Mouse (Mus musculus) hematopoietic stem cell, adult 5-6 weeks (primary cell): Measurements from ENCODE around the gene Tmem131l. TPM values are rescaled to one million over a fixed set of nuclear protein-coding genes. Genes with fewer than 3 reads are reported as not detected.
A peak's percentile ranks its signal among the peaks of the same experiment; 100 is the strongest.

Experiments used
- ATAC-seq, 2 experiments: fragments of 125-278 bp in 1 of 2; replicated peaks in 1 of 2; 2 replicates each; pipeline ENCODE4 v1.8.0; 2016 to 2017; ENCODE audit warnings: inconsistent platforms in 2 of 2, mild to moderate bottlenecking in 2 of 2, moderate number of reproducible peaks in 2 of 2, low read depth in 1 of 2, moderate TSS enrichment in 1 of 2; ENCODE audit not compliant: low FRiP score in 2 of 2, poor library complexity in 2 of 2, severe bottlenecking in 2 of 2, insufficient read depth in 1 of 2, low TSS enrichment in 1 of 2
- total RNA-seq: library from RNA; stranded (forward); fragments of 172-1452, 232-1000 nt; gene quantifications from 2 replicates; pipeline ENCODE4 v1.2.3, GENCODE M21; 2017

The Tmem131l gene
- total RNA-seq, 1 experiment from 2014 or later: 55.8 TPM

DNA sequence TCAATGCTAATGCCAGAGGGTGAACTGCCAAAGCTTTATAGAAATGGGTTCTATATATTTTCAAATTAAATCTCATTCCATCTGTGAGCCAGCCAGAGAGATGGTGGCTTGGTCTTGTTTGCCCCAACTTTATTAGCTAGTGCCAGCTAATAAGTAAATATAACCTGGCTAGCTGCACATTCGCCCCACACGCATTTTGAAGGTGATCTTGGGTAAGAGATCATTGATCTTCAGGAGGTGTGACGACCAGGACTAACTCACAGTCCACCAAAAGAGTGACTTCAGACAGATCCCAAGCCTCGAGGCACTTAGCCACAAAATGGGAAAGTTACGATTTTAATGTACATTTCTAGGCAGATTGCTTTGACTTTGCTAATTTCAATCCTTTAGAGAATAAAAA lies 21.0 kb upstream of the Tmem131l start:
- no peak for ATAC-seq

DNA sequence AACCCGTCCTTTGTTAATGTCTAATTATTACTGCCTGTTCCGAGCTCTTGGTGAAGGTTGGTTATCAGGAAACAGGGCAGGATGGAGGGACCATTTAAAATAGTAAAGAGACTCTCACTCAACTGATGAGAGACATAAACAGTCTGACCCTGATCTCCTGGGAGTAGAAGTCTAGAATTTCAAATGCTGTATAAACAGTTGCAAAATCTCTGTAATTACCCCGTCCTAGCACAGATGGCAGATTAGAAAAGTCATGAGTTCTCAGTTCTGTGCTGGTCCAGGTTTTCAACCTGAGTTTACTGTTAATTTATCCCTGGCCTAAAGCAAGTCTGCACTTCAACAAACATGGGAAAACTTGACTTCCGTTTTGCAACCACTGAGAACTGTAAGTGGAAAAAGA lies 20.2 kb upstream of the Tmem131l start:
- ATAC-seq: no peak

DNA sequence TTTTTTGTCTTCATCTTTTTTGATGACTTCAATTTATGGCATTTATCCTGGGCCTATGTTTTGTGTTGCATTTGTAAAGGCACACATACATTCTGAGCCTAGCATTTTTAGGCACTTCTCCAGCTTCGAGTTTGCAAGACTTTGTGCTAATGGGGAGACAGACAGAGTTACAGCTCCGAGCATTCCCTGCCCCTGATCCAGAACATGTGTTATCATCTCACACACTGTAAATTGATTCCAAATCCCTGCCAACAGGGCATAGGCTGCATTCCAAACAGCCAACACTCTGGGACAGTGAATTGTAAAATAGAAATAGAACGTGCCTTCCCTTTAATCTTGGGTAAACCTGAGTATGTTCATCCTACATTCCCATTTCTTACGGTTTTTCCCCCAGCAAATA lies 19.7 kb upstream of the Tmem131l start:
- ATAC-seq: no peak

DNA sequence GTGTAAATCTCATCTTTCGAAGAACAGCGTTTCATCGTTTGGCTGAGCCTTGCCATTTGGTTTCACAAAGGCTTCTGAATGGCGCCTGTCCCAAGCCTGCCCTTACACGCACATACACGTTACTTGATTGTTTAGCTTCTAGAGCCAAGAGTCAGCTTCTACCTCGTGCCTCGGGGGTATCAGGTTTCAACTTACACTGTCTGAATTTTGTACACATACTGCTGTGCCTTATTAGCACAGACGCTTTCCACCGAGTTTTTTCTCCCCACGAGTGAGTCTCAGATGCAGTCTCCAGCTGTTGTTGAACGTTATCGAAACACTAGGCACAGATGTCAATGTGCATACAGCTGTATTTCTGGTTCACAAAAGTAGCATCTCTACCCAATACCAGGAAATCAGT lies 19.3 kb upstream of the Tmem131l start:
- no peak for ATAC-seq

DNA sequence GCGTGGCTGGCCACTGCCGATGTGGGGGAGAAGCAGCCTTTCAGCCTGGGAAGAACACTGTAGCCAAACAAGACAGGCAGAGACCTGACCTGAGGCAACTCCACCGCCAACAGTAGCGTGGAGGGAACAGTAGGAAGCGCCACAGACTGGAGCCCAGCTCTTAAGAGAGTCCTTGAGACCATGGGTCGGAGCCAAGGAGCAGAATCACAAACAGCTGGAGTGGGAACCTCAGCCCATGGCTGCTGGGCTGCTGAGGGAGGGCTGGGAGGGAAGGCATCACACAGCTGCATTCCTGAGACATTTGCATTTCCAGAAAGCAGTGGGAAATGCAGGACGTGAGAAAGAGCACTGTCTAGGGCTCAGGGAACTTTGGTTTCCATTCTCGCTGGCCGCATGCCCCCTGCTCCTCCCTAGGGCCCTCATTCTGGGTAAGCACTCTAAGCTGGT lies 8.8 kb upstream of the Tmem131l start:
- no peak for ATAC-seq

DNA sequence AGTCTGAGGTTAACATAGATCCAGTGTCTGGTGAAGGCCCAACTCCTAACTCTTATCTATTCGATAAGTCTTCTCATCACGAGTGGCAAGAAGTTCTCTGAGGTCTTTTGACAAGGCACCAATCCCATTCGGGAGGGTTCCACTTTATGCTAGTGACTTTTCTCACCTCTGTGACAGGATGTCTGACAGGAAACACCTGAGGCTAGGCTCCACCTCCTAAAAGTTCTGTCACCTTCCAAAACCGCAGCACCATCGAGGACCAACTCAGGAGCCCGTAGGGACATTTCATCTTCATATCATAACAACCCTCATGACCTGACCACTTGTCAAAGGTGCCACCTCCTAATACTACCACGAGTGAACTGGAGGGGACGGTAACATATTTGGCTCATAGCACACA lies 6.2 kb upstream of the Tmem131l start:
- 0 out of 4 replicates have a peak, but pooled peaks of 1 of the 2 experiments have one; percentile 9 for ATAC-seq

DNA sequence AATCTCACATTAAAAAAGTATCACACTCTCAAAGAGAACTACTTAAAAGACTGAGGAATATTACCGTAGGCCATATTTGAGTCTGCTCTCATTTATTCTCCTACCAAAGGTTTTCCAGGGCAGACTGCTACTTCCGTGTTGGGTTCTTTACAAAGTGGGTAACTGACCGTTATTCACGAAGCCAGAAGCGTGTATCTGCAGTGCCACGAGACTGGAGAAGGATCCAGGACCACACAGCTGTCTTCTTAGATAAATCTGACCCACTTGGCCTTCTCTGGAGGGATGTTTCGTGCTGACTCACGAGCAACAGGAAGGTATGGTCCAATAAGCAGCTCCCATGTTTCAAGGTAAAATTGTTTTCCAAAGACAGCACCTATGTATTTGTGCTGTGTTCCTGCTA lies 1.8 kb upstream of the Tmem131l start:
- ATAC-seq: no peak

DNA sequence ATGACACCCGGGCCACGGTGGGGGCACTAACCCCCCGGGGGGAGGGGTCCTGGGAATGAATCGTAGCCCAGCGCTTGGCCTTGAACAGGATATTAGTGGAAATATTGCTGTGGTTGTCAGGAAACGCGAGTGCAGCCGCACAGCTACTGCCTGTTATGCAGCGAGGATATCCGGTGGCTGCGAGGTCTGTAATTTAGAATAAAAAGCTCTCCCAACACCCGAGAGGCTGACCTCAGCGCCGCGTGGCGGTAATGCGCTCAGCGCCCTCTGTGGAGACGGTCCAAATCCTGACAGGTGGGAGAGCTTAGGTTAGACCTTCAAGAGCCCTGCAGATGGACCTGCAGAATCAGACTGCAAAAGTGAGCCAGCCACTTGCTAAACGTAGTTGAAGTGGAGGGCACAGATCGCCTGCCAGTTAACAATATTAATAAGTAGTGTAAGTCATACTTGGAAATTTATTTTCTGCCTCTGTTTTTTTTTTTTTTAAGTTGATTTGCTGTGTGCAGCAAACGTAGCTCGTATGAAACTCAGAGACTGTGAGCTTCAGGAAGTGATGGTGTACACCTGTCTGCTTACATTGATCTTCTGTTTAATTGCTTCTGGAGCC lies 604 bp upstream of the Tmem131l start:
- ATAC-seq: peak; percentile 71 to 73

DNA sequence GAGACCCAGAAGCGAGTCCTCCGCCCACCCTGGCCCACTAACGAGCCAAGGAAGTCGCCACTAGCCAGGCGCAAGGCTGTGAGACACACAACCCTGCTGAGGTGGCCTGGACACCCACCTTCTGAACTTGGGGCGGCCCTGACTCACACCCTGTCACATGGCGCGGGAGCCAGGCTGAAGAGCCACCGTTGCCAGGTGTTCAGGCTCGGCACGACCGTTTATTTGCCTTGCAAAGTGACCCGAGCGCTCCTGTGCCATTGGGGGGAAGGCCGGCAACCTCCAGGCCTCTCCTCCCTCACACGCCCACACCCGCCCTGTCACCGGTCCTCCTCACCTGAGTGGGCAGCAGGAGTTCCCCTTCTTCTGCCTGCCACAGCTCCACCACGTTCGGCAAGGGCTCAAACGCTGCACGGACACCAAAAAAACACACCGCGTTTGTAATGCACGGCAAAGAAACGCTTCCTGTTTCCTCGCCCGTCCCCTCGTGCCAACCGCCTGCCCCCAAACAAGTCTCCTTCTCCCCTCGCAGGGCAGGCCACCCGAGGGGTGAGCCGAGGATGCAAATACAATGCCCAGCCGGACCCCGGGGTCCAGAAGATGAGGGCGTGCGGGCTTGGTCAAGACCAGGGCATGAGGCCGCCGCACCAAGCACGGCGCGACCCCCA lies 862 bp downstream of the Tmem131l start:
- ATAC-seq: peak; percentile 33 to 54

DNA sequence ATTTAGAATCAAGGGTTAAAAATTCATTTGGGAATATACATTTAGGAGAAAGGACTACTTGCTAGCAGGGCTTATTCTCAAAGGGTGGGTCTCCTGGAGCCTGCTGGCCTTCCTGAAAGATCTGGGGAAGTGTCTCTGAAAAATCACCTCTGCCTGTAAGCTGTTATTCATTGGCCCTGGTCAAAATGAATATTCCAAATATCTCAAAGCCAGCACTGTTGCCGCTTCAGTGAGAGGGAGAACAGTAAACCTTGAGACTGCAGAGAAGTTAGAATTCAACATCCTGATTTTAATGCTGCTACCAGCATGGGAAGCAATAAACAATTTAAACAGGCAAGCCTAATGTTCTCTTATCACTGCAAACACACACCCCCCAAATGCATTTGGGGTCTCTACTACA lies 1.8 kb downstream of the Tmem131l start:
- ATAC-seq: no peak

DNA sequence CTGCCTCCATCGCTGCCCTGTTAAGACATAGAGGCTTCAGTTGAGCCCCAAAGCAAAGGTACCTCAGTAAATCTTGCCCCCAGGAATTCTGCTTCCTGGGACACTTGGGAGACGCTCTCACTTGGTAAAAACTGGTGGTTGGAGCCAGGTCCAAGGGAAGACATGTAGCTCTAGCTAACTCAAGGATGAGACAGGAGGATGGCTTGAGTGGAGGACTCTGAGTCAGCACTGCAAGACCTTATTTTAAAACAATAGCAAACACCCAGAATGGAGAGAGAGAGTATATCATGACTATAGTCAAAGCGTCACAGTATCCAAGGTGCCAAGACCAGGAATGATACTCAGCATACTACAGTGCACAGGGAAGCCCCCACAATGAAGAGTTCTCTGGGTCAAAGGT lies 2.4 kb downstream of the Tmem131l start:
- ATAC-seq: no peak

DNA sequence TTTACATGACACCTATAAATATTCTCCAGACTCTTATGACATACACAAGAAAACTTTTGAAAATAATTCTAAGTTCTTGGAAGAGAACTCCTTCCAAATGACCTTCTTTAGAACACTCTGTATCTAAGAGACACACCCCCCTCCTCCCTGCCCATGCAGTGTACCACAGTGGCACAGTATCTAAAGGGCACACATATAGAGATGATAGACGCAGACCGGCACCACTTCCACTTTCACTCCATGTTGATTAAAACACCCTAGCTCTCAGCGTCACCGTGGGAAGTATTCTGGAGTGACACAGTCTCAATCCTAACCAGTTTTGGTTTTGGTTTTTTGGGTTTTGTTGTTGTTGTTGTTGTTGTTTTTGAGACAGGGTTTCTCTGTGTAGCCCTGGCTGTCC lies 3.1 kb downstream of the Tmem131l start:
- no peak for ATAC-seq

DNA sequence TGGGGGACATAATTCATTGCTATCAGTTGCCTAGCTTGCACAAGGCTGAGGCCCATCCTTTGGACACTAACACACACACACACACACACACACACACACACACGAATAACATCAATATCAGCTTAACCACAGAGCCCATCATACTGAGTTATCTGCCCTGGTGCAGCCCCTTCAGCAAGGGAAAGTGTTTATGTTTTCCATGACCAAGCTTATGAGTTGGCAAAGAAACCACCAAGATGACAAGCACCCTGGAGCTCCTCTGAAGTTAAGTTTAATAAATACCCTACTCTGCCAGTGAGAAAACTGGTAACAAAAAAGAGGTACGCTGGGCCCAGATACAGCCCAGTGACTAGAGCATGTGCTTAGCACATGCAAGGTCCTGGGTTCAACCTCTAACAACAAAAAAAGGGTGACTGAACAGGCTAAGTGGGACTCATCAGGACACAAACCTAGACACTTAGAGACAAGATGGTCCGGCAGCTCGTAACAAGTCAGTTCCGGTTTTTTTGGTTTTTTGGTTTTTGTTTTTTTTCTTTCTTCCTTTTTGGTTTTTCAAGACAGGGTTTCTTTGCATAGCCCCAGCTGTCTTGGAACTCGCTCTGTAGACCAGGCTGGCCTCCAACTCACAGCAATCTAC lies 4.1 kb downstream of the Tmem131l start:
- ATAC-seq: no peak

DNA sequence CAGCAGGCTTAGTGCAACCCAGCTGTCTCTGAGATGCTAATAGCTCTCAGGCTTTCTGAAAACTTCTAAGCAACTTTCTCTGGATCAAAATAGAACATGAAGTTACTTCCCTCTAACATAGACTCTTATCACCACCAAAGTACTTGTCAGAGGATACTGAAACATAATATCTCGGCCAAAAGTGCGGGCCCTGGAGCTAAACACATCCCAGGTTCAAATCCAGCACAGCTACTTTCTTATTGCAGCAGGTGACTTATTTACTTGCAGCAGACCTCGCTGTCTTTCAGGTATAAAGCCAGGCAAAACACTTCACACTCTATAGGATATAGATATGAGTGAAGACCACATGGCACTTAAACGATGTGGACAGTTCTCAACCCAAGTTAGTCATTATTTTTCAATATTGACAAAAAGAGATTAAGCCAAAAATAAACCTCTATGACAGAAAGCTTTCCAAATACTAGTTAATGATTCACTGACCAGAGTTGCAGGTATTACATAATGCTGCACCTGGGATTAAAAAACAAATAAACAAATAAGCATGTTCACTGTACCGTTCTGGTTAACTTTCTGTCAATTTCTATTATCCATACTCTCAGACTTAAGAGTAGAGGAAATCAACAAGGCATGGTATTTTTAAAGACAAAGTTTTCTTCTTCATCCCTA lies 5.7 kb downstream of the Tmem131l start:
- ATAC-seq: no peak

DNA sequence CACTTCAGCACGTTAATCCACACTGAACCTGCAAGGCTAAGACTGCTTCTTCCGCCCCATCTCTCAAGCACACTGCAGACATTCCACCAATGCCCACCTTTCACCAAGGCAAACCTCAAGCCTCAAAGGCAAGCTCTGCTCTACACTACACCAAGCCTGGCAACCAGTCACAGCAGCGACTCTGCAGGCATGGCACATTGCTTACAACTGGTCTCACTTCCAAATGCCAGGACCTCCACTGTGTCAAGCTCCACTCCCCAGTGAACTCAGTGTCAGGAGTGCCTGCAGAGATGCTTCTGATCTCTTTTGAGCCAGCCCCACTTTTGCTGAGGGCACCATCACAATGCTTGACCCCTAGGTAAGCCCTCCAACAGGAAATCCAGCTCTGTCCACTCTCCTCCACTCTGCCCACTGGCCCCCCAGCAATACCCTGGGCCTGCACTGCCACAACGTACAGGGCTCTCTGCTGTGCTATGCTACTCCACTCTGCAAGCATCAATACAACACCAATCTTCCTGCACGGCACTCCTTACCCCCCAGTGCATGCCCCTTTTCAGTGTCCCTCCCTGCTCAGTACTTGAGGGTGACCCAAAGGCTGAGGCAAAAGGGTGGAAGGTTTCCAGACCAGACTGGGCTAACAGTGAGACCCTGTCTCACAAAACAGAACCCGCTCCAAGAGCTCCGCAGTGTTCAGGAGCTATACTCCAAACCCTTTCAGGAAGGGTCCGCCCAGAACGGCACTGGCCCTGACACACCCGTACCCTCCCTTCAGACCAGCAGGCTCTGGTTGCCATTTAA lies 6.8 kb downstream of the Tmem131l start:
- ATAC-seq: no peak

DNA sequence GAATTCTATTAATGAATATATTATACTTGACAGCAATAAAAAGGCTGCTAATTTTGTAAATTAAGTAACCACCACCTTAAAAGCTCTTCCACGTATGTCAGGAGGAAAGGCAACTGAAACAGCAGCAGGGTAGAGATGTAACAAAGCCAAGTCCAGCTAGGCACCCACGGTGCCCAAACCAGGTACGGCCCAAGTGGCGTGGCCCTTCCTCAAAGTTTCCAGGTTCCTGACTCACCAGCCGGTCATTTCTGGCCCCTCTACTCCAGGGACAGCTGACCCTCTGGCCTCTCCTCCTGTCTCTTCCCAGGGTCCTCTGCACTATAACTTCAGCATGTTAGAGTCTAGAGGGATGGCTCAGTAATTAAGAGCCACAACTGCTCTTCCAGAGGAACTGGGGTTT lies 7.6 kb downstream of the Tmem131l start:
- ATAC-seq: no peak

DNA sequence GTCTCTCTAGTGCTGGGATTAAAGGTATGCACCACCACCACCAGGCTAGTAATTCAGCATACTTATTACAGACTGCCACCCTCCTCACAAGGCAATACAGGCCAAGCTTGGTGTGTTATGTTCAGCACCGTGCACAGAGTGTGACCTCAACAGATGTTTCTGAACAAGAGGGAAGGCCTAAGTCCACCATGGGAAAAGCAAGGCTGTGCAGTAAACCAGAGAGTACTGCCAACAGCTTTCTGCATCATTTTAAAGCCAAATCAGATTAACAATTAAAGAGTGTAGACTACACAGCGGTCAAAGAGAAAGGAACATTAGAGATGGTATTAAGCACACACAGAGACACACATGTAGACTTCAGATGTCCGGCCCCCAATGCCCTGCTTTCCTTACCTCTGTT lies 8.8 kb downstream of the Tmem131l start:
- ATAC-seq: no peak

DNA sequence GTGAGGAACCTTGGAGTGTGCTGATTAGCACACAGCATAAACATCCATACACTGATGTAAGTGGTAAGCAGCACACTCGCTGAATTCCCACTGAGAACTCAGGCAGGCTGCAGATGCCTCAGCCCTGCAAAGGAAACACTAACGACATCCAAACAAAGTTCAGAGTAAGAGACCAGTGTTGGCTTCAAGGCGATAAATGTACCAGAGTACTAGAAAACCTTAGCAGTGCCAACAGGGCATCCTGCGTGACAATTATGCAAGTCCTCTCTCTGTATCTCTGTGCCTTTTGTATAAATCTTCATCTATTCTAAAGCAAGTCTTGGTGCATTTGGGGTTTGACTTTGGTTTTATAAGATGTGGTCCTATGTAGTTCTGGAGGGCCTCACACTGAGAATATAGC lies 11.0 kb downstream of the Tmem131l start:
- no peak for ATAC-seq
